Mouse (Mus musculus) heart, embryonic 14.5 days (tissue): Measurements from ENCODE around the gene Map3k5. TPM values are rescaled to one million over a fixed set of nuclear protein-coding genes. Genes with fewer than 3 reads are reported as not detected.

Experiments used
- ATAC-seq: fragments of 200-750 bp; cut with Nextera tagmentation; 2 replicates; pipeline ENCODE4 v1.8.0; 2017; ENCODE audit warnings: low read depth, moderate TSS enrichment; ENCODE audit not compliant: insufficient number of reproducible peaks, insufficient read depth, low FRiP score
- H3K27ac ChIP-seq, 2 experiments: fragments of 200-500 bp in 1 of 2; fragments of 300-500 bp in 1 of 2; sonication (generic) in 1 of 2; replicated peaks in 1 of 2; 2 replicates each; pipeline ENCODE4 v1.5.1; 2012 to 2014; ENCODE audit warnings: low read depth in 2 of 2, low read length in 2 of 2, control low read depth in 1 of 2, mild to moderate bottlenecking in 1 of 2, mixed read lengths in 1 of 2; ENCODE audit not compliant: control insufficient read depth in 1 of 2, insufficient read depth in 1 of 2
- H3K27me3 ChIP-seq: fragments of 300-500 bp; sonication (generic); 2 replicates; pipeline ENCODE4 v1.6.1; 2014; ENCODE audit warnings: mild to moderate bottlenecking, low read length, control low read depth; ENCODE audit not compliant: control insufficient read depth, insufficient read depth
- H3K36me3 ChIP-seq: fragments of 300-500 bp; sonication (generic); 2 replicates; pipeline ENCODE4 v1.6.1; 2014; ENCODE audit warnings: mild to moderate bottlenecking, control low read depth, low read length, mixed read lengths; ENCODE audit not compliant: control insufficient read depth, insufficient read depth
- H3K4me1 ChIP-seq, 2 experiments: fragments of 200-500 bp in 1 of 2; fragments of 300-500 bp in 1 of 2; sonication (generic) in 1 of 2; 2 replicates each; pipeline ENCODE4 v1.6.1; 2012 to 2014; ENCODE audit warnings: low read length in 2 of 2, control low read depth in 1 of 2, mixed read lengths in 1 of 2; ENCODE audit not compliant: control insufficient read depth in 2 of 2, insufficient read depth in 2 of 2
- H3K4me2 ChIP-seq: fragments of 300-500 bp; sonication (generic); 2 replicates; pipeline ENCODE4 v1.6.1; 2014; ENCODE audit warnings: mild to moderate bottlenecking, low read length
- H3K4me3 ChIP-seq, 2 experiments: fragments of 200-500 bp in 1 of 2; fragments of 300-500 bp in 1 of 2; sonication (generic) in 1 of 2; 2 replicates each; pipeline ENCODE4 v1.5.1; 2012 to 2014; ENCODE audit warnings: low read length in 2 of 2, mild to moderate bottlenecking in 2 of 2, control low read depth in 1 of 2, low read depth in 1 of 2, moderate library complexity in 1 of 2; ENCODE audit not compliant: control insufficient read depth in 1 of 2, insufficient read depth in 1 of 2
- H3K9ac ChIP-seq: fragments of 300-500 bp; sonication (generic); 2 replicates; pipeline ENCODE4 v1.6.1; 2014; ENCODE audit warnings: mild to moderate bottlenecking, low read length
- H3K9me3 ChIP-seq: fragments of 300-500 bp; sonication (generic); 2 replicates; pipeline ENCODE4 v1.6.1; 2016; ENCODE audit warnings: low read length, control low read depth; ENCODE audit not compliant: control insufficient read depth
- WGBS: fragments of 180-500 bp; shearing (Covaris S2); extraction: QIAGEN DNeasy Blood & Tissue Kit; methylation state at CpG from one replicate; pipeline ENCODE4 v1.1.7; 2014; 5-methylcytosine and 5-hydroxymethylcytosine counted together
- polyA plus RNA-seq: library from polyadenylated mRNA; unstranded; fragments of >200 nt; fragmentation: Nextera tagmentation; extraction: Ambion mirVana; gene quantifications from 2 replicates; pipeline ENCODE4 v1.2.1, GENCODE M21; 2014

Gene Map3k5
- polyA plus RNA-seq, 1 experiment from 2014 or later, result 4.5 TPM

GRCm38 (mm10) chr10:19949106-19949505 is 14.8 kb downstream of the Map3k5 start:
- H3K4me2 ChIP-seq, result no peak overlapping the region
- no peak for ATAC-seq
- no peak overlapping the region for H3K4me3 ChIP-seq
- H3K4me1 ChIP-seq, result peaks cover 0 to 7% of the 10 kb centered on the region in 2 experiments; a peak in 2 of 4 replicates
- H3K27me3 ChIP-seq, result no peaks in the 10 kb centered on the region
- H3K9me3 ChIP-seq, result no peaks in the 10 kb centered on the region
- WGBS, result 93% methylated on average over 4 of the region's 4 CpGs
- H3K9ac ChIP-seq, result no peak overlapping the region
- H3K36me3 ChIP-seq, result no peaks in the 10 kb centered on the region
- H3K27ac ChIP-seq, result no peak overlapping the region

- H3K4me1 ChIP-seq, result peaks cover 22 to 42% of the 10 kb centered on the region in 2 experiments
- 87% methylated on average over 11 of the region's 11 CpGs for WGBS
- no peak overlapping the region for H3K9ac ChIP-seq
Measured at GRCm38 (mm10) chr10:19953032-19953761, 18.9 kb downstream of the Map3k5 start.

GRCm38 (mm10) chr10:19954572-19954971 is 20.3 kb downstream of the Map3k5 start:
- peaks cover 22 to 43% of the 10 kb centered on the region in 2 experiments for H3K4me1 ChIP-seq
- WGBS, result 54% methylated on average over 3 of the region's 3 CpGs
- H3K4me3 ChIP-seq, result no peak overlapping the region

More at GRCm38 (mm10) chr10:19953032-19953761, 18.9 kb downstream of the Map3k5 start:
- Histone ChIP-seq H3K9me3 (no peaks in the 10 kb centered on the region), H3K4me3 (no peak overlapping the region), H3K36me3 (no peaks in the 10 kb centered on the region), H3K27ac (no peak overlapping the region), H3K27me3 (no peaks in the 10 kb centered on the region), H3K4me2 (no peak overlapping the region)
- ATAC-seq, result no peak; the same call in 1 of the 2 replicates

GRCm38 (mm10) chr10:19955817-19956216 is 21.5 kb downstream of the Map3k5 start:
- H3K27ac ChIP-seq, result no peak overlapping the region
- H3K4me1 ChIP-seq, result peaks cover 22 to 43% of the 10 kb centered on the region in 2 experiments

More at GRCm38 (mm10) chr10:19954572-19954971, 20.3 kb downstream of the Map3k5 start:
- Histone ChIP-seq H3K9me3 (no peaks in the 10 kb centered on the region), H3K36me3 (no peaks in the 10 kb centered on the region), H3K27me3 (no peaks in the 10 kb centered on the region), H3K27ac (no peak overlapping the region), H3K4me2 (no peak overlapping the region), H3K9ac (no peak overlapping the region)
- no peak for ATAC-seq

DNA sequence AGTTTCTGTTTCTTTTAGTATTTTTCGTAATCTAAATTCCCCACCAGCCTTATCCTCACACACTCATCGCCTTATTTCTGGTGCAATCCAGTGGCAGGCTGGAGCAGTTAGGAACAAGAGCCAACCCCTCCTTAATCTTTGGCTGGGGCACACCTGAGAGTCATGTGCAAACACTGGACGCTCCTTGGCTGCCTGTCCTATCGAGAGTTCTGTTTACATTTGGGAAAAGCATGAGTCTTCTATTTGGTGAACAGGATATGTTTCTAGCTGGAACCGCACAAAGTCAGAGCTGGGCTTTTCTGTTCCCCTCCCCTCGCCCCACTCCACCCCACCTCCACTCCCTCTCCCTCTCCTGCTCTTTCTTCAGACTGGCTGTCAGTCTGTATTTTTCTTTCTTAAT is 22.5 kb downstream of the Map3k5 start:
- peak overlapping the region; percentile 12; the same call in 1 of the 2 replicates for H3K4me2 ChIP-seq
- no peak overlapping the region for H3K9ac ChIP-seq
- no peak overlapping the region for H3K27ac ChIP-seq
- H3K4me1 ChIP-seq, result peaks cover 22 to 43% of the 10 kb centered on the region in 2 experiments
- H3K27me3 ChIP-seq, result no peaks in the 10 kb centered on the region
- H3K4me3 ChIP-seq, result no peak overlapping the region
- no peak for ATAC-seq
- H3K36me3 ChIP-seq, result no peaks in the 10 kb centered on the region
- WGBS, result 44% methylated on average over 6 of the region's 6 CpGs
- H3K9me3 ChIP-seq, result no peaks in the 10 kb centered on the region

More at GRCm38 (mm10) chr10:19955817-19956216, 21.5 kb downstream of the Map3k5 start:
- Histone ChIP-seq H3K9ac (no peak overlapping the region), H3K4me3 (no peak overlapping the region), H3K36me3 (no peaks in the 10 kb centered on the region), H3K9me3 (no peaks in the 10 kb centered on the region), H3K27me3 (no peaks in the 10 kb centered on the region), H3K4me2 (no peak overlapping the region; the same call in 1 of the 2 replicates)
- 57% methylated on average over 6 of the region's 6 CpGs for WGBS
- no peak for ATAC-seq

DNA sequence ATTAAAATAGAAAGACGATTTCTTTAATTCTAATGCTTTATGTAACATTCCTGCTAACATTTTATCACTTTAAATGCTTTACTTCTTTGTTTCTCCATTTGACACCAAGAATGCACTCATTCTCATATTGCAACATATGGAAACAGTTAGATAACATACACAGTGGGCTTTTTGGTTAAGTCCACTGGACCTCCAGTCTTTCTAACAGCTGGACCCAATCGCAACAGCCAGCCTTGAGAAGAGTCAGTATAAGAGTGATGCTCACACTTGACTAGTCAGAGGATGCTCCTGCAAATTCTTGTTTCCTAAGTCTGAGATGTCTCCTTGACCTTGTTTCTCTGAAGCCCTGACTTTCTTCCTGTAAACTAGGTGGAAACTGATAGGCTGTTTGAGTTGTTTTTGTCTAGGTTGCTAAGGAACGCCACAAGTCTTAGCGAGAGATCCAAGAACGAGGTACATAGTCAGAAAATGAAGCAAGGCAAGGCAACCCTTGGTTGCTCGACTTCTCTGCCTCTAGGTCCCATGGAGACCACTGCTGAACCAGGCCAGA is 26.6 kb downstream of the Map3k5 start:
- 81% methylated on average over 6 of the region's 6 CpGs for WGBS
- ATAC-seq, result no peak

DNA sequence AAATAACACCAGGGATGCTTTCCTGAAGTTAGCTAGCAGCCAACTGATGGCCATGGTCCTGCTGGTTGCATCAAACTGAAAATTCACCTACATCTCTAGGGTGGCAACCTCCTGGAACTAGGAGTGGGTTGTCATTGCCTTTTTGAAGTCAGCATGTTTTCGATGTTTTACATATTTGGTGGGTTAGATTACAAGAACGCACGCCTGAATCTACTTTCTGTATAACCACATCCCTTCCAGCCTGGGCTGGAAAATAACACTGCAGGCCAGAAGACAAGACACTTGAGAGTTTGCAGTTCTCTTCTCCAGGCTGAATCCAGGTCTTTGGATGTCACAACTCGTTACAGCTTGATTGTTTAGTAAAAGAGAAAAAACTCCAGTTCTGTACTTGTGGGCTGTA is 28.5 kb downstream of the Map3k5 start:
- ATAC-seq, result no peak
- Histone ChIP-seq H3K4me2 (no peak overlapping the region), H3K9me3 (no peaks in the 10 kb centered on the region), H3K4me3 (no peak overlapping the region), H3K9ac (no peak overlapping the region), H3K27me3 (no peaks in the 10 kb centered on the region), H3K4me1 (peaks cover 11 to 20% of the 10 kb centered on the region in 2 experiments), H3K27ac (no peak overlapping the region), H3K36me3 (no peaks in the 10 kb centered on the region)
- 63% methylated on average over 4 of the region's 4 CpGs for WGBS

More for the DNA sequence above, 26.6 kb downstream of the Map3k5 start:
- Histone ChIP-seq H3K9me3 (no peaks in the 10 kb centered on the region), H3K4me2 (no peak overlapping the region), H3K36me3 (no peaks in the 10 kb centered on the region), H3K9ac (no peak overlapping the region), H3K27ac (no peak overlapping the region), H3K4me3 (no peak overlapping the region), H3K4me1 (peaks cover 20 to 35% of the 10 kb centered on the region in 2 experiments), H3K27me3 (no peaks in the 10 kb centered on the region)
